Mouse (Mus musculus) megakaryocyte, adult 5-6 weeks (primary cell): ENCODE measurements at regions not wholly inside any gene's neighbourhood (a gene's known extent, or its start where the extent isn't known, plus 50 kb on each side); places are given as distances from the start of the nearest gene placed in this dataset.

ENCODE experiments used
- ATAC-seq: 2 replicates; pipeline ENCODE4 v1.8.0; 2016; ENCODE audit warnings: mild to moderate bottlenecking, inconsistent platforms; ENCODE audit not compliant: poor library complexity, severe bottlenecking

GRCm38 (mm10) chr8:86428998-86429651, 151.4 kb downstream of the Abcc12 start:
- no peak for ATAC-seq

DNA sequence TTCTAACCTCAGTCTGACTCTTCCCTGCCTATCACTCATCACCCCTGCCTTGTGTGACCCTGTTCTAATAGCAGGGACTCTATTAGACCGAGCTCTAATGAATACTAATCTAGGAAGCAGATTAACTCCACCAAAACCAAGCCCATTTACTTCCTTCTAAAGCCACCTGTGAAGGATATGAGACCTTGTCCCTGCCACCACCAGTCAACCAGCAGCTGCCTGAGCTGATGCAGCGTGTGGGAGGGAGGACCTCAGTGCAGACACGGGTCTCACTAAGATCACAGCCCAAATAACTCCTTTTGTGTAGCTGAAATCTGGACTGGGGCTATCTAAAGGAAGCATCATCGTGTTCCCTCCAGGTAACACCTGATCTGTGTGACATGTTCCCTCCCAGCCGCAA, 152.4 kb downstream of the Abcc12 start:
- no peak for ATAC-seq

- no peak for ATAC-seq
Measured at GRCm38 (mm10) chr8:86426056-86426455, 154.4 kb downstream of the Abcc12 start.

DNA sequence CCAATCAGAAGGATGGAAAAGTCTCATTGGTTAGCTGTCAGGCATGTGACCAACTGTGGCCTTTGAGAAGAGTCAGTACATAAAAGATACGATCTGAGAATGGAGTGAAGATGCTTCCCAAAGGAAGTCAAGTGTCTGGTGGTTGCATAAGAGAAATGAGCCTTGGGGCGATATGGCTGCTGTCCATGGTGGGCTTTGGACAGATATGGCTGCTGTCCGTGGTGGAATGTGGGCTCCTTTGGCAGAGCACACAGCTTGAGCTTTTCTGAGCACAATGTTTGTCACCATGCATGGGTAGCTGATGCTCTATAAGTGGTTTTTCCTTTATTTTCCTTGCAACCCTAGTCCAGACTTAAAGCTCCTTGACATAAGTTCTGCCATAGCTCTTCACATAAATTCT, 155.1 kb downstream of the Abcc12 start:
- no peak for ATAC-seq

DNA sequence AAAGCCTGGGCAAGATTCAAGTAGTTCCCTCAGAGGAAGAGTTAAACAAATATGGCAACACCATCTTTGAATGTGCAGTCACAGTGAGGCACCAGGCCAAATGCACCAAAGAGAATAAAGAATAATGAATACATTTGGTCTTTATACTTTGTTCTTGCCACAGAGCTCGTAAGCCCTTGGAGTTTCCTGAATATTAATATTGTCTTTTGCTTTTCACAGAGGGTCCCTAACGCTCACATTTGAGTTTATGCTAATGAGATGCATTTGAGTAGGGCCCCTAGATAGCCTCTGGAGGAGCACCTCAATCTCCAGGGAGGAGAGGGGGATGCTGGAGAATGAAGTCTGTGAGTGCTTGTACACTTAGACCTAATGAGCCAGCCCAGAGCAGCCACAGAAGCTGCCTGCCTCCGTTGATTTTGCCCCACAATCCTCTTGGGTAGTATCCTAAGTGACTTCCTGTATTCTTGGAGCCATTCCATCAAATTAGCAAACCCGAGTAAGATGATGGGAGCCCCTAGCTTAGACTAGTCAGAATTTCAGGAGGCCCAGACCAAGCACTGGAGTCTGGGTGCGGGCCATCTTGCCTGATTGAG, 161.3 kb downstream of the Abcc12 start:
- no peak for ATAC-seq

GRCm38 (mm10) chr8:86418414-86418981, 162.0 kb downstream of the Abcc12 start:
- no peak for ATAC-seq

DNA sequence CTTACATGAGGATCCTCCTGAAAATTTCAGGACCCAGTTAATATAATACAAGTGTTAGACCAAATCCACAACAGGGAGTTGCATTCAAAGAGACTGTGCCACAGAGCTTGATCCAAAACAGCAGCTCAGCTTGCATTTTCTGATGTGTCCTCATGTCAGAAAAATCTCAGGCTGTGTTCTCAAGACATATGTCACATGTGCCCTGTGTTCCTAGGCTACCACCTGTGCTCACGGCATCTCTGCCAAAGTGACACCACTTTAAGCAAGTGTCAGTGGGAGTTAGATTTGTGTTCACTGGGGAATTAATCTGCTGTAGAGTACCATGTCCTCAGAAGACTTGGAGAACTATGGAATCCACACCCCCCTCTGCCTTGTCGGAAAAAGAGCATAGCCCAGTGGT, 165.3 kb downstream of the Abcc12 start:
- ATAC-seq: no peak

GRCm38 (mm10) chr8:86411232-86411631, 169.3 kb downstream of the Abcc12 start:
- ATAC-seq: no peak

DNA sequence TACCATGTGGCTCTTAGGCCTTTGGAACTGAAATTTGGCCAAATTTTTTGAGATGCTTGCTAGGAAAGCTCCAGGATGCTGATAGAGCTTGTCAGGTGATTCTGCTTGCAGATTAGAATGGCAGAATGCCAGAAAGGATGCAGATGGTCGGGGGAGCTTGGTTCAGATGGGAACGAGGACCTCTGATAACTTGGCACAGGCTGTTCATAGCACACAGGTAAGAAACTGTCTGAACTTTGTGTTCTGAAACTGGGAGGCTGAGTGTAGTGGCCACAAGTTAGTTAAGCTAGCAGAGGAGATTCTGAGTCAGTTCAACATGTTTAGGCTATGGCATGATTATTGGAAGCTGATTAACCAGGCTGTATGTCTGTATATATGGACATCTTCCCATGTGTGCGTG, 174.3 kb downstream of the Abcc12 start:
- ATAC-seq: no peak

DNA sequence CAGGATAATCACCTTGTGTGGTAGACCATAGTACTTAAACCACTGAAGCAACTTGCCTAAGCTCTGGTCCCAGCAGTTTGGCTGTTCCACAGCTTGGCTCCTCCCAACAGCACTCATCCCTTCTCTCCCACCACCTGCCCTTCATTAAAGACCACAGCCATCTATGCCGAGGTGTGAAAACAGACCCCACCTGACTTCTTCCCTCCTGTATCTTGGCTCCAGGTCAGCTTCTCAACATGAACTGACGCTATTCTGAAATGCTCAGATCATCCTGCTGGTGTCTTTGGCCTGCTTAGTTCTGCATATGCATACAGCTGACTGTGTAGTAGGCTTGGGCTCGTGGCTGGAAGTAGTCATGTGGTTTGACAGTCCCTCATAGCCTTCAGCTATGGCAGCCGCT, 177.1 kb downstream of the Abcc12 start:
- ATAC-seq: no peak

GRCm38 (mm10) chr8:86401946-86402345, 178.5 kb downstream of the Abcc12 start:
- ATAC-seq: no peak

GRCm38 (mm10) chr8:86395121-86395520, 185.4 kb downstream of the Abcc12 start:
- ATAC-seq: no peak

DNA sequence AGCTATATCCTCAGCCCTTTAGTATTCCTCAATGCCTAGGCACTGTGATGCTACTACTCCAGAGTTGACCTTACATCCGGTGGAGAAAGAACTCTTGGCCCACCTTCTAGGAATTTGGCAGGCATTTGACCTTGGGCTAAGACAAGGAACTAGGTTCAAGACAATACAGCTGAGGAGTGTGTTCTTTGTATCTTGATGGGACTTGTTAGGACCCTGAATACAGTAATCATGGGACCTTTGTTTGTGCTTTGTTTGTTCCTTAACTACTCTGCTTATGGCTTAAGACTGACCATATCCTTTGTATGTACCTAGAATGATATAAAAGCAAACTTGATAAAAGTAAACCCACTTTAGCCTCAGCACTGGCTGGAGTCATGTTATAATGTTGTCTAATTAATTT, 186.7 kb downstream of the Abcc12 start:
- no peak for ATAC-seq

GRCm38 (mm10) chr8:86393374-86393773, 187.1 kb downstream of the Abcc12 start:
- ATAC-seq: no peak

GRCm38 (mm10) chr8:86390715-86391114, 189.8 kb downstream of the Abcc12 start:
- ATAC-seq: no peak

- ATAC-seq: no peak
Measured at GRCm38 (mm10) chr8:86389690-86390671, 190.5 kb downstream of the Abcc12 start.

- ATAC-seq: no peak
Measured at GRCm38 (mm10) chr8:86385236-86385635, 195.2 kb downstream of the Abcc12 start.

- ATAC-seq: no peak
Measured at GRCm38 (mm10) chr8:86381977-86382376, 198.5 kb downstream of the Abcc12 start.

- ATAC-seq: no peak
Measured at GRCm38 (mm10) chr8:86368062-86368461, 212.4 kb downstream of the Abcc12 start.

DNA sequence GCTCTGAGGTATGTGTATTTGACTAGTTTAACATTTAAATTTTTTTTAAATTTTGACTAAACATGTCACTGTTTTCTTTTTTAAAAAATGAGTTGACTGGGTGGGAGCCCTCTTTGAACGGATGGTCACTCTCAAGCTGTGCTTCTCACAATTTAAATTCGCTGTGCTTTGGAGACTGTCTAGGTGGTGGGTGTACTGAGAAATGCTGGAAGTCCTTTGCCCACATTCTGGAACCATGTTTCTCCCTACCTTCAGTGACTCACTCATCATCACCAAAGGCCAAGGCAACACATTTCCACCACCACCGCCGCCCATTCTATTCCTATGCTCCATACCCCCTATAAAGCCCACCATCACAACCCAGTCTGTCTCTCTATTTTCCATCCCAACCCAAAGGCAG, 213.8 kb downstream of the Abcc12 start:
- ATAC-seq: no peak

DNA sequence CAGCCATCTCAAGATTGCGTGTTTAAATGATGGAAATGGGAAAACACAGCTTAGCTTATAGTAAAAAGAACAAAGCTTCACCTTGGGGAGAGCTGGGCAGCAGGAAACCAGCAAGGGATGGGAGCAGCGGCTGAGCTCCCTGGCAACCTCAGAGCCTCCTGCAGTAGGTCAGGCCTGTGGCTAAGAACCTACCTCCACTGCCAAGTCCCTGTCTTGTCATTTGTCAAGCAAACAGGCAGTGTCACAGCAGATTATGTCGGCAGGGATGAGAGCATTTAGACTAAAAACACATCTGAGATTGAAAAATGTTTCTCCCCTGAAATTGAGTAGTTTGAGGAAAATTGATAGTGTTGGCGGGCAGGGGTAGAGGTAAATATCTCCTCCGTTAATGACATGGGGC, 214.8 kb downstream of the Abcc12 start:
- ATAC-seq: no peak
